Mouse (Mus musculus) layer of hippocampus, adult 18-20 months (tissue): ENCODE results near the gene Gm12789. TPM values are rescaled to one million over a fixed set of nuclear protein-coding genes. Genes with fewer than 3 reads are reported as not detected.
A peak's percentile ranks its signal among the peaks of the same experiment; 100 is the strongest.
"Not testable (repeated sequence)": the region's sequence is repeated elsewhere in the genome, so short reads cannot be mapped to it uniquely, and the experiment has no call there.

Experiments
- DNase-seq, 2 experiments: peaks; one replicate each; pipeline ENCODE4 v3.0.0; 2022; ENCODE audit warnings: low spot score in 2 of 2
- long read RNA-seq: library from polyadenylated mRNA; stranded (forward); transcript quantifications from one replicate; pipeline ENCODE4 v2.0.0, GENCODE M21; 2021
- total RNA-seq, 2 experiments: library from RNA; stranded (reverse); gene quantifications; 2 replicates each; pipeline ENCODE4 v1.2.3; 2021

Gene Gm12789
- total RNA-seq = not detected
- long read RNA-seq = 0 reads

- DNase-seq = not testable (repeated sequence)
Measured at GRCm38 (mm10) chr4:101986326-101986725, at the start of gene Gm12789. Gene Gm12789 (plus strand): TSS chr4:101986626.

DNA sequence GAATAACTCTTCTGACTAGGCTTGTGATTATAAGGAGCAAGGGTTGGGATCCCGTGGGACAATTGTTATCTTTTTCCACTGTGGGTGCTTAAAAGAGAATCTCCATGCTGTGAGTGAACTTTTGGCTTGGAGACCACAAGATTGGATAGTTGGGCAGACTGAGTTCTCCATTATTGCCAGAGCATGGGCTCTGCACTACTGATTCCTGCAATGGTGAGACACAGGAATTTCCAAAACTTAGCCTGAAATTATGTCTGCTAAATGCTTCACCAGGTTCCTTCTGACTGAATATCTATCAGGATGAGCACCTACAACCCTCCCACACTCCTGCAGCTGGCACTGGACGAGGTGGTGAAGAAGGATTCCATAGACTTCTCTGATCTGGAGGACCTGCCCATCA lies 46.3 kb upstream of the Gm12789 start, which contains the start of gene Gm12794:
Gm12794 (plus strand) TSS at position 301 of the 400 bp plus-strand sequence.
- not testable (repeated sequence) for DNase-seq

GRCm38 (mm10) chr4:101980949-101981348 lies 5.5 kb upstream of the Gm12789 start, which contains the start of gene Gm12790:
Gene Gm12790 (minus strand): TSS chr4:101981049.
- DNase-seq = not testable (repeated sequence)

DNA sequence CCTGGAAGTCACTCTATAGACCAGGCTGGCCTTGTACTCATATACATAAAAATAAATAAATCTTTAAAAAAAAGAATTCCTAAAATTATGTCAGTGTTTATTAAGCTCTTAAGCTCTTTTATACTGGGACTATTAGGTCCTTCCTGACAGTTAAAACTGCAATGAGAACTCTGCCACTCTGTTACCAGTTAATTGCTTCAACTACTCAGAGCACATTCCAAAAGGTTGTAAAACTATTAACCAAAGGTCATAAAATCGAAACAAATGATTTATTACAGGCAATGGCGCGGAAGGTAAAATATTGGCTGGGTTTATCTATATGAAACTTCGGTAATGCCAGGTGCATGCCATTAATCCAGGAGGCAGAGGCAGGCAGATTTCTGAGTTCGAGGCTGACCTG lies 748 bp upstream of the Gm12789 start:
- DNase-seq = no peak

DNA sequence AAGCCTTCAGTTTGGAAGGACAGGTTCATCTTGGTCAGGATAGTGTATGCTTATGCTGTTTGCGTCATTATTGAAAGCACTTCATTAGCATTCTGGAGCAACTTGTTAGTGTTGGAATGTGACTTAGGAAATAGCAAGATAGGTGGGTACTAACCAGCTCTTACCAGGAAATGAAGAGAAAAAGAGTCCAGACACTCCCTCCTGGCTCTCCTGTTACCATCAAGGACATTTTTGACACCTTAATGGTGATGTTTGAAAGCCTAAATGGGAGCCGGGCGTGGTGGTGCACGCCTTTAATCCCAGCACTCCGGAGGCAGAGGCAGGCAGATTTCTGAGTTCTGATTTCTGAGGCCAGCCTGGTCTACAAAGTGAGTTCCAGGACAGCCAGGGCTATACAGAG lies 11.0 kb downstream of the Gm12789 start:
- no peak for DNase-seq

- DNase-seq = peak; percentile 56 to 75
Measured at GRCm38 (mm10) chr4:101998267-101998922, 12.0 kb downstream of the Gm12789 start.

DNA sequence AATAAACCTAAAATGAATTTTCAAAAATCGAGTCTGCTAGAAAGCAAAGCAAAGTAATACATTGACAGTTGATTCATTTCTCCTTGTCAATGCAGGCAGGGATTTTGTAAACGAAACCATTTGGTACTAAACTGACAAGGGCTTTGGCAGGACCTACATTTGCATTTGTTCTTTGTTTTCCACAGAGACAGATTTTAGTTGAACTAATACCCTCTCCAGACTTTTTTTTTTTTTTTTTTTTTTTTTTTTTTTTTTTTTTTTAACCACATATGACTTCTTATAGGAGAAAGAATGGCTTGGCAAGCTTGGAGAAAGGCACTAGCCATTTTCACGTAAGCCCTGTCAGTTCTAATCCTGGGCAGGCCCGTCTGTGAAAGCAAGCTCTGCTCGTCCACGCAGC lies 40.2 kb downstream of the Gm12789 start:
- DNase-seq = no peak

Other genes starting within 250 kb of the Gm12789 start
- not detected for gene B020004J07Rik, start 142.6 kb upstream of the Gm12789 start, total RNA-seq
- not detected for gene C130073F10Rik, start 92.8 kb upstream of the Gm12789 start, total RNA-seq
- not detected for gene Gm12800, start 77.5 kb upstream of the Gm12789 start, total RNA-seq
- gene Gm12794, start 46.2 kb upstream of the Gm12789 start, total RNA-seq = not detected
- not detected for gene Gm12790, start 5.6 kb upstream of the Gm12789 start, total RNA-seq
- 10 to 100 TPM; 59.5 to 65.2 TPM for gene Pde4b, start 100.9 kb downstream of the Gm12789 start, total RNA-seq